Mouse (Mus musculus) midbrain, postnatal 0 days (tissue): Measurements from ENCODE around the gene Amz2. TPM values are rescaled to one million over a fixed set of nuclear protein-coding genes. Genes with fewer than 3 reads are reported as not detected.

ENCODE experiments used
- ATAC-seq: fragments of 200-750 bp; cut with Nextera tagmentation; 2 replicates; pipeline ENCODE4 v1.8.0; 2017; ENCODE audit warnings: moderate number of reproducible peaks, mild to moderate bottlenecking, moderate TSS enrichment, moderate library complexity; ENCODE audit not compliant: low FRiP score
- DNase-seq: peaks from one replicate; pipeline ENCODE4 v3.0.0-alpha.2; 2015; ENCODE audit warnings: low spot score
- H3K27ac ChIP-seq: fragments of 300-500 bp; sonication (generic); 2 replicates; pipeline ENCODE4 v1.5.1; 2014; ENCODE audit warnings: low read depth, mild to moderate bottlenecking, low read length, mixed read lengths
- H3K27me3 ChIP-seq: fragments of 300-500 bp; sonication (generic); 2 replicates; pipeline ENCODE4 v1.6.1; 2014; ENCODE audit warnings: low read length, control low read depth, mixed read lengths; ENCODE audit not compliant: insufficient read depth
- H3K36me3 ChIP-seq: fragments of 300-500 bp; sonication (generic); 2 replicates; pipeline ENCODE4 v1.6.1; 2014; ENCODE audit warnings: low read length, control low read depth, mixed read lengths; ENCODE audit not compliant: insufficient read depth
- H3K4me1 ChIP-seq: fragments of 300-500 bp; sonication (generic); 2 replicates; pipeline ENCODE4 v1.6.1; 2014; ENCODE audit warnings: mild to moderate bottlenecking, control low read depth, antibody characterized with exemption, low read length, mixed read lengths; ENCODE audit not compliant: insufficient read depth
- H3K4me2 ChIP-seq: fragments of 300-500 bp; sonication (generic); 2 replicates; pipeline ENCODE4 v1.6.1; 2014; ENCODE audit warnings: low read depth, mild to moderate bottlenecking, low read length, mixed read lengths; ENCODE audit not compliant: poor library complexity, severe bottlenecking
- H3K4me3 ChIP-seq: fragments of 300-500 bp; sonication (generic); 2 replicates; pipeline ENCODE4 v1.5.1; 2014; ENCODE audit warnings: low read depth, mild to moderate bottlenecking, low read length, moderate library complexity
- H3K9ac ChIP-seq: fragments of 300-500 bp; sonication (generic); replicated peaks from 2 replicates; pipeline ENCODE4 v1.6.1; 2014; ENCODE audit warnings: mild to moderate bottlenecking, low read length, moderate library complexity, mixed read lengths; ENCODE audit not compliant: poor library complexity, severe bottlenecking
- H3K9me3 ChIP-seq: fragments of 300-500 bp; sonication (generic); 2 replicates; pipeline ENCODE4 v1.6.1; 2016; ENCODE audit warnings: low read length, control low read depth
- CTCF ChIP-seq: IDR thresholded peaks from 2 replicates; pipeline ENCODE4 v1.5.1; 2016; ENCODE audit warnings: antibody characterized with exemption, mild to moderate bottlenecking
- WGBS: fragments of 180-500 bp; shearing (Covaris S2); extraction: QIAGEN DNeasy Blood & Tissue Kit; methylation state at CpG from one replicate; pipeline ENCODE4 v1.1.7; 2014; 5-methylcytosine and 5-hydroxymethylcytosine counted together
- microRNA-seq: library from miRNA; unstranded; fragments of <30 nt; microRNA quantifications from one replicate; pipeline ENCODE4, GENCODE M21; 2016; ENCODE audit warnings: borderline number of aligned reads
- polyA plus RNA-seq: library from polyadenylated mRNA; unstranded; fragments of >200 nt; fragmentation: Nextera tagmentation; extraction: Ambion mirVana; gene quantifications from 2 replicates; pipeline ENCODE4 v1.2.1, GENCODE M21; 2015
- total RNA-seq: library from RNA; depleted of rRNA; stranded (reverse); fragments of >200 nt; gene quantifications from 2 replicates; pipeline ENCODE4 v1.2.3, GENCODE M21; 2014; rRNA removed

Gene Amz2
- total and polyA plus RNA-seq, 2 experiments from 2014 or later: 40.1 to 156 TPM

DNA sequence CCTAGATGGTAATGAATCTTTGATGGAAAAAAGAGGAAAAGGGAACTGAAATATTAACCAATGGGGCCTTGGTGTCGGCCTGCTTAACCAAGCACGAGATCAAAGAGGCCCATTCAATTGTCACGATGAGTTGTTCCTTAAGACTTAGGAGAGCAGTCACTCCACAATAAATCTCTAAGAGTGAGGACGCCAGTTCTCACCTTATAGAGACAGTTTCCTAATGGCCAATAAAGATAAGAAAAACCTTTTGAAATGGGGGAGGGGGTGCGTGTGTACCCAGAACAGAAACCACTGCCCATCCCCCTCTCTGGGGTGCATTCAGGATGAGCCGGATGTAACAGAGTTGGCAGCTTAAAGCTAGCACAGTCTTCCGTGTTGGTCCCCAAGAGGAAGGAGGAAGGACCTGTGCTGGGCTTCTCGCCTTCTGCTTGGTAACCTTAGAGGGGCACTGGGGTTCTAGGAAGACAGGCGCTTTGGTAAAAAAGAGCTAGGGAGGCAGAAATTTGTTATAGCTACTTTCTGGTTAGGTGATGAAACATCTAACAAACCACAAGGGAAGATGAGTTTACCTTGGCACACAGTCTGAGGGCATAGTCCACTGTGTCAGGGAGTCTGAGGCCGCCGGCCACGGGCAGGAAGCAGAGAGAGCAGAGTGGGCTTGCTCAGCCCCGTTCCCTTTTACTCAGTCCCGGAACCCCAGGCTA is 70.2 kb downstream of the Amz2 start:
- Histone ChIP-seq H3K27ac (no peak overlapping the region), H3K9ac (no peak overlapping the region), H3K4me2 (no peak overlapping the region), H3K4me1 (peaks cover 8% of the 10 kb centered on the region; the same call in 1 of the 2 replicates), H3K36me3 (no peaks in the 10 kb centered on the region), H3K27me3 (no peaks in the 10 kb centered on the region), H3K4me3 (no peak overlapping the region), H3K9me3 (no peaks in the 10 kb centered on the region)
- no peak for ATAC-seq
- TF ChIP-seq CTCF: no peak
- 57% methylated on average over 14 of the region's 14 CpGs for WGBS
- DNase-seq: no peak

DNA sequence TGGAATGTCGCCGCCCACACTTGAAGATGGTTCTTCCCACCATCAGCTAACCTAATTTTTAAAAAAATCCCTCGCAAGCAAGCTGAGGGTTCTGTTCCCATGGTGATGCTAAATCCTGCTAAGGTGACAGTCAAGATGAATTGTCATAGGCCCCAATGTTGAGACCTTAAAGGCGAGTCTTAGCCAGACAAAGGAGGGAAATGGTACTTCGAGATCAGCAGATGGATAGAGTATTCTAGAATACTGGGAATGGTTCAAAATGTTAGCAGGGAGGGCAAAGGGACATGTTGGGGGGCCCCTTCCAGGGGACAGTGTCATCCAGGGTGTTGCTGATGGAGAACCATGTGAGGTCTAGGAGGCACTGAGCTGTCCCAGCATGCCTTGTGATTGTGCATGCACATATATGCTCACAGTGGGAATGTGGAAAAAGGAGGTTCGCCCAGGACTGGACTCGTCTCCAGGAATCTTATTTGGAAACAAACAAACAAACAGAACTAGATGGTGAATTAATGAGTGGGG is 70.8 kb downstream of the Amz2 start:
- no peaks in the 10 kb centered on the region for H3K27me3 ChIP-seq
- H3K4me1 ChIP-seq: peaks cover 8% of the 10 kb centered on the region; the same call in 1 of the 2 replicates
- H3K9ac ChIP-seq: no peak overlapping the region
- no peak for ATAC-seq
- no peak for DNase-seq
- no peak overlapping the region for H3K4me2 ChIP-seq
- no peak for TF ChIP-seq CTCF
- H3K9me3 ChIP-seq: no peaks in the 10 kb centered on the region
- no peak overlapping the region for H3K27ac ChIP-seq
- WGBS: 78% methylated on average over 7 of the region's 7 CpGs
- no peak overlapping the region for H3K4me3 ChIP-seq
- no peaks in the 10 kb centered on the region for H3K36me3 ChIP-seq

DNA sequence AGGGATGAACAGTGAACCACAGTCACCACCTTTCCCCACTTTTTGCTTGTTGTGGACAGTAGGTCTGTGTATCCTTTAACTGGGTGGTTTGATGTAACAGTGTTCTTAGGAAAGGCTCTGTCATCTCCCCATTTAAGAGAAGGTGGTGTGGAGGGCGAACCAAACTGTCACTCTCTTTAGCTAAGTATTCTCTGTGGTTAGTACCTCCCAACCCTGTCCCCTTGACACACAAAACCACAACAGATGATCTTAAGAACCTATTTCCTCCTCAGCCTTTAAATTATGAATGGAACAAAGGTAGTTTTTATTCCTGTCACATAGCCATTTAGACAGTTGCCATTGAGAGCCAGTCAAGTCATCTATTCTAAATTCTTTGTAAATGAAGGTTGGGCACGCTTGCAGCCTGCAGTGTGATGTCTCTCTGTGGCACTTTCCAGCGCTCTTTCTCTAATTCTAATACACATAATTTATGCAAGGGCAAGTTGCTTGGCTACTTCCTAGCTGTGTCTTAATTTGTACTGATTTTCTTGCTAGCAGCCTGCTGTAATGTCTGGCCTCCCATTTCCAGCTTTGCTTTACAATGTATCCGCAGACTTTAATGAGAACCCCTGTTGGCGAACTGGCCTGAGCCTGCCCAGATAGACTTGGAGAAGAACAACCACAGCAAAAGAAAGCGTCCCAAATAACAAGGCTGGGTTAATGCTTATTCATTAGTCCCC is 71.4 kb downstream of the Amz2 start:
- Histone ChIP-seq H3K4me2 (no peak overlapping the region), H3K27me3 (no peaks in the 10 kb centered on the region), H3K4me1 (peaks cover 8% of the 10 kb centered on the region; the same call in 1 of the 2 replicates), H3K27ac (no peak overlapping the region), H3K36me3 (no peaks in the 10 kb centered on the region), H3K9me3 (no peaks in the 10 kb centered on the region), H3K4me3 (no peak overlapping the region), H3K9ac (no peak overlapping the region)
- DNase-seq (peak; percentile 52), ATAC-seq (0 out of 2 replicates have a peak, but pooled peaks have one; percentile 49)
- TF ChIP-seq CTCF: no peak
- 40% methylated on average over 6 of the region's 6 CpGs for WGBS

DNA sequence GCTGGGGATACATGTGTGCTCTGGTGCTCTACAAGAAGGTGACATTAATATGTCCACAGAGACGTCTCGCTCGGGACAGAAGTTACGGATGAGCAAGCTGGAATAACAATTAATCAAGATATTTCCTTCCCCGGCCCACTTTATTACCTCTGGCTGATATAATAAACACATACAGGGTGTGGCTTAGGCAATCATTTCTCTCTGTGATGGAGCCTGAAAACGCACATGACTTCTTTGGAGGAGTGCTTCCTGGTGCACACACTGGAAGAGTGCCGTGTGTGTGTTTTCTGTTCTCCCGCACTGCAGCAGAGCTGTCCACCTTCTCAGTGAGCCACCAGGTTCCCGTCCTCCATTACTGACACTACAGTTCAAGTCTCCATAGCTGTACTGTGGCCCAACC is 72.2 kb downstream of the Amz2 start:
- no peak overlapping the region for H3K27ac ChIP-seq
- WGBS: 82% methylated on average over 9 of the region's 9 CpGs

DNA sequence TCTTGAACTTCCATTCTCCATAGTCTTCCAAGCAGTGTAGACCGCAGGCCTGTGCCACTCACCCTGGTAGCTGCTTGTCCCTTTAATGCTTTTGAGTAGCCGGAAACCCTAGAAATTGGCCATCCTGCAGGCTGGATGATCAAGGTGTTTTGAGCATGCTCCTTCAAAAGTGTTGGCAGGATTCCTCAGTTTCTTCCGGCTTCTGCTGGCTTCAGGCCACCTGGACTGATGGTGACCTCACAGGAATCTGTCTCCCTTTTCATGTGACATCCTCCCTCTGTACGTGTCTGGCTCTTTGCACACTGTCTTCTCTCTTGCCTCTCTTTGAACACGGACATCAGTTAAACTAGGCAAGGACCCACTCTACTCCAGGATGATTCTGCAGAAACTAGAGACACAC is 74.5 kb downstream of the Amz2 start:
- TF ChIP-seq CTCF: no peak
- 84% methylated on average over 5 of the region's 5 CpGs for WGBS
- no peaks in the 10 kb centered on the region for H3K36me3 ChIP-seq
- no peak overlapping the region for H3K4me2 ChIP-seq
- no peak for ATAC-seq
- H3K4me3 ChIP-seq: no peak overlapping the region
- no peak overlapping the region for H3K27ac ChIP-seq
- H3K9ac ChIP-seq: no peak overlapping the region
- DNase-seq: no peak
- no peaks in the 10 kb centered on the region for H3K9me3 ChIP-seq
- H3K27me3 ChIP-seq: no peaks in the 10 kb centered on the region
- peaks cover 13% of the 10 kb centered on the region; the same call in 1 of the 2 replicates for H3K4me1 ChIP-seq

More for the DNA sequence above, 72.2 kb downstream of the Amz2 start:
- H3K4me2 ChIP-seq: no peak overlapping the region
- no peak overlapping the region for H3K4me3 ChIP-seq
- no peaks in the 10 kb centered on the region for H3K27me3 ChIP-seq
- H3K9ac ChIP-seq: no peak overlapping the region
- ATAC-seq: no peak
- peaks cover 8% of the 10 kb centered on the region; the same call in 1 of the 2 replicates for H3K4me1 ChIP-seq
- H3K36me3 ChIP-seq: no peaks in the 10 kb centered on the region
- DNase-seq: no peak
- H3K9me3 ChIP-seq: no peaks in the 10 kb centered on the region
- no peak for TF ChIP-seq CTCF

Small RNAs within 50 kb of the gene (microRNA-seq; reads per million reads assigned to microRNA genes)
- not detected for gene Gm25540

Other genes with a start within 250 kb of the Amz2 start
- gene Rgs9, start 127.8 kb upstream of the Amz2 start, total RNA-seq: 33.8 and 42.1 TPM in 2 replicates
- 19.3 and 23.3 TPM in 2 replicates for gene Rgs9, start 127.8 kb upstream of the Amz2 start, polyA plus RNA-seq
- gene Gna13, start 63.1 kb upstream of the Amz2 start, total RNA-seq: 50.3 and 61.0 TPM in 2 replicates
- gene Gna13, start 63.1 kb upstream of the Amz2 start, polyA plus RNA-seq: 31.1 and 35.3 TPM in 2 replicates
- gene 9930022D16Rik, start 12.0 kb upstream of the Amz2 start, total RNA-seq: not detected in 2 replicates
- gene 9930022D16Rik, start 12.0 kb upstream of the Amz2 start, polyA plus RNA-seq: not detected in 2 replicates
- 6.6 and 6.9 TPM in 2 replicates for gene Arsg, start 47.4 kb downstream of the Amz2 start, total RNA-seq
- gene Arsg, start 47.4 kb downstream of the Amz2 start, polyA plus RNA-seq: 5.1 and 6.0 TPM in 2 replicates
- 11.5 and 22.1 TPM in 2 replicates for gene Slc16a6, start 47.7 kb downstream of the Amz2 start, total RNA-seq
- gene Slc16a6, start 47.7 kb downstream of the Amz2 start, polyA plus RNA-seq: 4.8 and 6.3 TPM in 2 replicates
- gene Wipi1, start 186.0 kb downstream of the Amz2 start, total RNA-seq: 12.7 and 14.9 TPM in 2 replicates
- gene Wipi1, start 186.0 kb downstream of the Amz2 start, polyA plus RNA-seq: 17.1 and 18.3 TPM in 2 replicates
- 231 and 289 TPM in 2 replicates for gene Prkar1a, start 223.5 kb downstream of the Amz2 start, total RNA-seq
- 467 and 473 TPM in 2 replicates for gene Prkar1a, start 223.5 kb downstream of the Amz2 start, polyA plus RNA-seq